Mouse (Mus musculus): ENCODE measurements around the gene Bik. TPM values are rescaled to one million over a fixed set of nuclear protein-coding genes. Genes with fewer than 3 reads are reported as not detected.

Bik gene
- polyA plus RNA-seq, 1 experiment: 5.8 TPM

DNA sequence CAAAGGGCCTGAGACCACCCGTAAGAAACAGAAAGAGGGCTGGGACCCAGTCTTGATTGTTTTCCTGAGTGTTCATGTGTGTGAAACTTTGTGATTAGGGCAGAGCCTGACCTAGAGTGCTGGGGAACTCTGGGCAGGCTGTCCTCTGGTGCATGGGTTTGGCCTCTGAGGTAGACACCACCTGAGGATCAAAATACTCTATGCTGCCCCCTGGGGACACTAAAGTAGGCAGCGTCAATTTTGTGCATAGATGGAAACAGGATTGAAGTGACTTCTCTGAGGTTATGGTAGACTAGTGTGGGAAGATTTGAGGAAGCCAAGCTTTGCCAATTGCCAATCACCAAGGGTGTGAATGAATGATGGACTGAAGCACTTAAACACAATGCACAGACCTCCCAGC is 44.0 kb downstream of the Bik start:
- H3K4me3 ChIP-seq (ENCODE audit: low read depth, low read length): no peak overlapping the region
- no peak for TF ChIP-seq POLR2A (IDR thresholded peaks at IDR 0.05; ENCODE audit: low read depth, low read length)
- no peak for TF ChIP-seq CTCF (IDR thresholded peaks at IDR 0.05; ENCODE audit: extremely low read depth, insufficient read length, insufficient replicate concordance, low read depth, low read length)
- no peak overlapping the region for H3K27ac ChIP-seq (ENCODE audit: insufficient read depth, low read depth, low read length)
- H3K27me3 ChIP-seq (ENCODE audit: control insufficient read depth, insufficient read depth, low read length): no peaks in the 10 kb centered on the region
- peaks cover 3% of the 10 kb centered on the region; the same call in 1 of the 2 replicates for H3K4me1 ChIP-seq (ENCODE audit: control insufficient read depth, insufficient read depth, insufficient read length, low read length)
- 60% methylated on average over 2 of the region's 2 CpGs for WGBS
- peaks cover 24% of the 10 kb centered on the region for H3K36me3 ChIP-seq (ENCODE audit: control insufficient read depth, insufficient read depth, low read length)

DNA sequence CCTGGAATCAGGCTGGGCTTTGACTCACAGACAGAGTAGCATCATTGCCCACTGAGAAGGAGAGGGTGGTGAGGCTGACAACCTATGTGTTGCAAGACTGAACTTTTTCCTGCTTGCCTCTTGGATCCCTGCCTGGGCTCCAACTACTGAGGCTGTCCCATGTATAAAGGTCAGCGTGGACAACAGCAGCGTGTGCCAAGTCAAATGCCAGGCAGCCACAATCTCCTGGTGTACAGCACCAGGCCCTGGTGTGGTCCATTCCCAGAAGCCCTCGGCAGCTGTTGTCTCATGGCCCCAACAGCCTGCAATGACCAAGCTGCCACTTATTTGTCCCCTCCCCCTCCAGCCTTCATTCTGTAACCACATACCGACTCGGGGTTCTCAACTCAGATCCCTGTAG is 45.0 kb downstream of the Bik start:
- Histone ChIP-seq H3K36me3 (ENCODE audit: control insufficient read depth, insufficient read depth, low read length) (peaks cover 32% of the 10 kb centered on the region), H3K4me1 (ENCODE audit: control insufficient read depth, insufficient read depth, insufficient read length, low read length) (peaks cover 1% of the 10 kb centered on the region; the same call in 1 of the 2 replicates), H3K27ac (ENCODE audit: insufficient read depth, low read depth, low read length) (no peak overlapping the region), H3K4me3 (ENCODE audit: low read depth, low read length) (no peak overlapping the region), H3K27me3 (ENCODE audit: control insufficient read depth, insufficient read depth, low read length) (no peaks in the 10 kb centered on the region)
- 72% methylated on average over 5 of the region's 5 CpGs for WGBS
- TF ChIP-seq POLR2A (IDR thresholded peaks at IDR 0.05; ENCODE audit: low read depth, low read length): no peak
- TF ChIP-seq CTCF (IDR thresholded peaks at IDR 0.05; ENCODE audit: extremely low read depth, insufficient read length, insufficient replicate concordance, low read depth, low read length): no peak

DNA sequence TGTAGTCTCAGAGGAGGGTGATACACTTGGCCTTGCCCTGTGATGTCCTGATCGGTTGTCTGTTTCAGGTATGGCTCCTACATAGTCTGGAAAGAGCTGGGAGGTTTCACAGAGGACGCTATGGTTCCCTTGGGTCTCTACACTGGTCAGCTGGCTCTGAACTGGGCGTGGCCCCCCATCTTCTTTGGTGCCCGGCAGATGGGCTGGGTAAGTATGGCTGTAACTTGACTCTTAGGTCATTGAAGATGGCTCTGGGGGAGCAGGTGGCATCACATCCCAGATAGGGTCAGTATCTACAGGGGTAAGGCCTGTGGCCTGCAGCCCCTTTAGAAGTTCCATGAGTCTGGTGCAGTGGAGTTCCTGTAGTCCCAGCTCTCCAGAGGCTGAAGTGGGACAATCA is 45.5 kb downstream of the Bik start:
- no peaks in the 10 kb centered on the region for H3K27me3 ChIP-seq (ENCODE audit: control insufficient read depth, insufficient read depth, low read length)
- peaks cover 1% of the 10 kb centered on the region; the same call in 1 of the 2 replicates for H3K4me1 ChIP-seq (ENCODE audit: control insufficient read depth, insufficient read depth, insufficient read length, low read length)
- no peak overlapping the region for H3K27ac ChIP-seq (ENCODE audit: insufficient read depth, low read depth, low read length)
- 79% methylated on average over 4 of the region's 4 CpGs for WGBS
- H3K36me3 ChIP-seq (ENCODE audit: control insufficient read depth, insufficient read depth, low read length): peaks cover 34% of the 10 kb centered on the region
- TF ChIP-seq POLR2A (IDR thresholded peaks at IDR 0.05; ENCODE audit: low read depth, low read length) (no peak), CTCF (IDR thresholded peaks at IDR 0.05; ENCODE audit: extremely low read depth, insufficient read length, insufficient replicate concordance, low read depth, low read length) (no peak)
- no peak overlapping the region for H3K4me3 ChIP-seq (ENCODE audit: low read depth, low read length)

DNA sequence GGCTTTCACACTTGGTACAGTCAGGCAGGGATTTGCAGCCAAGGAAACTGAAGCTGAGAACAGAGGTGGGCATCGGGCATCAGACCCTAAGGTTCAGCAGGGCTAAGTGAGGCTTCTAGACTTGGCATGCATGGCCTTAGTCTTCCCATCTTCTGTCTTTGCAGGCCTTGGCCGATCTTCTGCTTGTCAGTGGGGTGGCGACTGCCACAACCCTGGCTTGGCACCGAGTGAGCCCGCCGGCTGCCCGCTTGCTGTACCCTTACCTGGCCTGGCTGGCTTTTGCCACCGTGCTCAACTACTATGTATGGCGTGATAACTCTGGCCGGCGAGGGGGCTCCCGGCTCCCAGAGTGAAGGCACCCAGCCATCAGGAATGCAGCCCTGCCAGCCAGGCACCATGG is 46.9 kb downstream of the Bik start:
- 96% methylated on average over 12 of the region's 12 CpGs for WGBS
- TF ChIP-seq CTCF (IDR thresholded peaks at IDR 0.05; ENCODE audit: extremely low read depth, insufficient read length, insufficient replicate concordance, low read depth, low read length): no peak
- TF ChIP-seq POLR2A (IDR thresholded peaks at IDR 0.05; ENCODE audit: low read depth, low read length): no peak
- Histone ChIP-seq H3K36me3 (ENCODE audit: control insufficient read depth, insufficient read depth, low read length) (peaks cover 35% of the 10 kb centered on the region), H3K27ac (ENCODE audit: insufficient read depth, low read depth, low read length) (no peak overlapping the region), H3K4me3 (ENCODE audit: low read depth, low read length) (no peak overlapping the region), H3K27me3 (ENCODE audit: control insufficient read depth, insufficient read depth, low read length) (no peaks in the 10 kb centered on the region), H3K4me1 (ENCODE audit: control insufficient read depth, insufficient read depth, insufficient read length, low read length) (peaks cover 1% of the 10 kb centered on the region; the same call in 1 of the 2 replicates)

DNA sequence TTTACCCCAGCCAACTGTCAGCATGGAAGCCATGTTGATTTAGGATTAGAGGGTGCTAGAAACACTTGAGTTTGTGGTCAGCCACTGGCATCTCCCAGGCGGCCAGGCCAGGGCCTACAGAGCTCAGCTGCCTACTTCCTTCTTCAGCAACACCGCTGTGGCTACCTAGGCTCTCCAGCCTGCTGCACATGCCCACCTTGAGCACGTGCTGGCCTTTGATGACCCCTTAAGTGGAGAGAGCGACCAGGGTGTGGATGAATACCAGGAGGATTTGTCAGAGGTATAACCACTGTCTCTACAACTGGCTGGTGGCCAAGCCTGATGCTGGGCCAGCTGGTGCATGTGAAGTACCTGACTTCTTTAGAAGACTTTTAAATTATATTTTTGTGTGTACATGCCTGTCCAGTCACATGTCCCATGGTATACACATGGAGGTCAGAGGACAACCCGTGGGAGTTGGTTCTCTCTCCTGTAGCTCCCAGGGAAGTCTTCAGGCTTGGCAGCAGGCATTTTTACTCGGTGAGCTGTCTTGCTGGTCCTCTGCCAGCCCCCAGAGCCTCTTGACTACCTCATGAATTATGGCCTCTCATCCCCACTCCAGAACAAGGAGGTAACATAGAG is 48.2 kb downstream of the Bik start:
- WGBS: 73% methylated on average over 6 of the region's 6 CpGs
- no peak overlapping the region for H3K27ac ChIP-seq (ENCODE audit: insufficient read depth, low read depth, low read length)
- H3K27me3 ChIP-seq (ENCODE audit: control insufficient read depth, insufficient read depth, low read length): no peaks in the 10 kb centered on the region
- H3K36me3 ChIP-seq (ENCODE audit: control insufficient read depth, insufficient read depth, low read length): peaks cover 37% of the 10 kb centered on the region
- TF ChIP-seq CTCF (IDR thresholded peaks at IDR 0.05; ENCODE audit: extremely low read depth, insufficient read length, insufficient replicate concordance, low read depth, low read length) (no peak), POLR2A (IDR thresholded peaks at IDR 0.05; ENCODE audit: low read depth, low read length) (no peak)
- H3K4me3 ChIP-seq (ENCODE audit: low read depth, low read length): no peak overlapping the region
- H3K4me1 ChIP-seq (ENCODE audit: control insufficient read depth, insufficient read depth, insufficient read length, low read length): no peaks in the 10 kb centered on the region

DNA sequence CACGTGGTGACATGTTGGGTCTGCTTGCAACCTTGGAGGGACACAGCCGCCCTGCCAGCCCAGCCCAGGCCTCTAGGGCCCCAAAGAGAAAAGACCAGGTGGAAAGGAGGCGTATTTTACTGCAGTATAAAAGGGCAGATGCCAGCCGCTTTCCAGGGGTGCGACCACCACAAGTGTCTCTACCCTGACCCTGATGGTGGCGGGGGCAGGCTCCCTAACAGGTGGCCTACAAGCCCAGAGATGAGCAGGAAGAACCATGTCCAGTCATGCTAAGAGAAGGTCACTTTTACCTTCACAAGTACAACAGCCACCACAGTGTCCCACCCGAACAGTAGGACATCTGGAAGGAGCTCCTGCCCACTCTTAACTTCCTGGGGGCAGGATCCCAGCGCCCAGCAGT is 48.9 kb downstream of the Bik start:
- Histone ChIP-seq H3K27me3 (ENCODE audit: control insufficient read depth, insufficient read depth, low read length) (no peaks in the 10 kb centered on the region), H3K4me3 (ENCODE audit: low read depth, low read length) (no peak overlapping the region), H3K36me3 (ENCODE audit: control insufficient read depth, insufficient read depth, low read length) (peaks cover 38% of the 10 kb centered on the region), H3K4me1 (ENCODE audit: control insufficient read depth, insufficient read depth, insufficient read length, low read length) (no peaks in the 10 kb centered on the region), H3K27ac (ENCODE audit: insufficient read depth, low read depth, low read length) (no peak overlapping the region)
- 93% methylated on average over 8 of the region's 8 CpGs for WGBS
- TF ChIP-seq CTCF (IDR thresholded peaks at IDR 0.05; ENCODE audit: extremely low read depth, insufficient read length, insufficient replicate concordance, low read depth, low read length) (no peak), POLR2A (IDR thresholded peaks at IDR 0.05; ENCODE audit: low read depth, low read length) (no peak)

DNA sequence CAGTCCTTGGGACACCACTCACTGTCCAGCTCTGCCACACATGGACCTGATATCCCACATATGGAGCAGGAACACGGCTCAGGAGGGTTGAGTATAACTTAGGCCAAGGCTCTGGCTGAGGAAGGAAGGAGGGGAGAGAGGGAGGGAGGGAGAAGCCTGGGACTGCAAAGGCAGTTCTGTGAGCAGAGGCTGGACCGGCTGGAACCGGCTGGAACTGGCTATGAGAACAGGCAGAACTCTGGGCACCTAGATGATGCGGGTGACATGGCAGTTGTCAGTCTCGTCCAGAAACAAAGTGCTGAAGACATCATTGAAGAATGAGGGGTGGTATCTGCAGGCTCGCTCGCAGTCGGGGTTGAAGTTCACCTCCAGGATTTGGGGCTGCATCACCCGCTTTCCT is 50.0 kb downstream of the Bik start:
- 90% methylated on average over 9 of the region's 9 CpGs for WGBS
- TF ChIP-seq CTCF (IDR thresholded peaks at IDR 0.05; ENCODE audit: extremely low read depth, insufficient read length, insufficient replicate concordance, low read depth, low read length) (no peak), POLR2A (IDR thresholded peaks at IDR 0.05; ENCODE audit: low read depth, low read length) (no peak)
- H3K27me3 ChIP-seq (ENCODE audit: control insufficient read depth, insufficient read depth, low read length): no peaks in the 10 kb centered on the region
- H3K4me3 ChIP-seq (ENCODE audit: low read depth, low read length): no peak overlapping the region
- H3K4me1 ChIP-seq (ENCODE audit: control insufficient read depth, insufficient read depth, insufficient read length, low read length): no peaks in the 10 kb centered on the region
- H3K27ac ChIP-seq (ENCODE audit: insufficient read depth, low read depth, low read length): no peak overlapping the region
- H3K36me3 ChIP-seq (ENCODE audit: control insufficient read depth, insufficient read depth, low read length): peaks cover 40% of the 10 kb centered on the region

Measured in small intestine, adult 2 months (tissue).